Mouse (Mus musculus) lung, postnatal 25 days (tissue): ENCODE data around the gene Klhl29.
A peak's percentile ranks its signal among the peaks of the same experiment; 100 is the strongest.

Experiments used
- DNase-seq: peaks from one replicate; pipeline ENCODE4 v3.0.0; 2022; ENCODE audit warnings: low spot score

Klhl29 gene

DNA sequence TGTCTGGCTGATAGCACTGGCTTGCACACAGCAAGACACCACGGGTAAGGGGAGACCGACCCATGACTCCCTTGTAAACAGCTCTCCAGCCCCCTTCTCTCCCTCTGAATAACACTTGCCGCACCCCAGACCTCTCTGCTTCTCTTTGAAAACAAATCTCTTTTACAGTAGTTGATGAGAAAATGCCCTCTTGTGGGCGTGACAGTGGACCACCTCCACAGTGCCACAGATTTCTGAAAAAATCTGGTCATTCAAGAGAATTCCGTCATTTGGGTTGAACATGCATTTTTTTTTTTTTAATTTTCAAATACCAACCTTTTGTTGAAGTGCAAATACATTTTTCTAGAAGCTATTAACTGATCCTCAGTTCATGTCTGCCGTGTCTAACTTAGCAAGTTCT, 17.0 kb downstream of the Klhl29 start:
- no peak for DNase-seq

DNA sequence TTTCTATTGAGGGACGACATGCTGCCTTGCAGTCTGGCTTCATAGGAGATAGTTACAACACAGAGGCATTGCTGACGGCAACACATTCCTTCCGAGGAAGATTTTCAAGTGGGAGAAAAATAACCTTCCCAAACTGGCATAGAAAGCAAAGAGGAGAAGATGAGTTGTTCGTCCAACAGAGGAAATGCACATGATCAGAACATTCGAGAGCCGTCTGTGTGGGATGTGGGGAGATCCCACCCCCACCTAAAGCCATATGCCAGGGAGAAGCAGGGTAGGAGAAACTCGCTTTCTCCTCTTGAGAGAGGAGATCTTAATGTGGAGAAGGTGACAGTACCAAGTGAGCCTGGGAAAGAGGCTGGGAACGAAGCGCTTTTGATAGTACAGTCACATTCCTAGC, 22.1 kb downstream of the Klhl29 start:
- DNase-seq: no peak

DNA sequence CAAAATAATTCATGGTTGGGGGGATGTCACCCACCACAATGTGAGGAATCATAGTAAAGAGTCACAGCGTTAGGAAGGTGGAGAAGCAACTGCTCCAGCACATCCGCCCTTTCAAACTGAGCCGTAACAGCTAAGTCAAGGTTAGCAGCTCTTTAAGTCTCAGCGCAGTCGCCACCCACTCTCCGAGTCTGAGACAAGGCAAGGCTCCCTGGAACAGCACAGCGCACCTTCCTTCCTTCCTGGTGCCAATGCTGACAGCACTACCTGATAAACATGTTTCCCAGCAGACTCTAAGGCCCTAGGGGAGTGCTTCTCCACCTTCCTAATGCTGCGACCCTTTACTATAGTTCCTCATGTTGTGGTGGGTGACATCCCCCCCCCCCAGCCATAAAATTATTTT, 22.7 kb downstream of the Klhl29 start:
- DNase-seq: no peak

DNA sequence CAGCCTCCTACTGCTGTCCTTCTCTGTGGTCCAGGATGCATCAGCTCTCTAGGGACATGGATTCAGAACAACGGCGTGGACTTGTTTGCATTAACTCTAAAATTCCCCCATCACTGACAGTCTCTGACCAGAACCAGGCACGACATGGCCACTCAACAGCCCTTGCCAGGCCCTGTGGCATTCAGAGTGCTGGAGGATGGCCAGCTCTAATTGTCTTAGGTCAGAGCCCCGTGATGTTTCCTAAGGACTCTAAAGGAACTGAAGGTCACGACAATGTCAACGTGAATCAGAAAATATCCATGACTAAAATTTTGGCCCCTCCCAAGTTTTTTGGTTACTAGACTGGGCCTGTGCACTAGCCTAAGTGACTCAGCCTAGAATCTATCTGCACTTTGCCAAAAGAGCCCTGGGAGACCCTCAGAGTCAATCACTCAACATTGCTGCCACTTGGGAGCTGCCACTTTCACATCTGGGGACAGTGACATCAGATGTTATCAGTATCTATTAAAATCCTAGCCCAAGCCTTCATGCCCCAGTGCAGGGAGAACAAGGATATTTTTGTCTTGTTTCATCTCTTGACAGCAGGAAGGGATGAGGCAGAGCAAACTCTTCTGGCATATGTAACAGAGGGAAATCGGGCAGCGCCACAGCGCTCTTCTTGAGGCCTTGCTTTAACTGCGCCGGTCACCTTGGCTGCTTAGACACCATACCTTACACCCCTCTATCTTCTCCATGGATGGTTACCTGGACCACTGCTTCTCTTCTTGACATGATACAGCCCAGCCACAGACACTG, 24.8 kb downstream of the Klhl29 start:
- DNase-seq: no peak

DNA sequence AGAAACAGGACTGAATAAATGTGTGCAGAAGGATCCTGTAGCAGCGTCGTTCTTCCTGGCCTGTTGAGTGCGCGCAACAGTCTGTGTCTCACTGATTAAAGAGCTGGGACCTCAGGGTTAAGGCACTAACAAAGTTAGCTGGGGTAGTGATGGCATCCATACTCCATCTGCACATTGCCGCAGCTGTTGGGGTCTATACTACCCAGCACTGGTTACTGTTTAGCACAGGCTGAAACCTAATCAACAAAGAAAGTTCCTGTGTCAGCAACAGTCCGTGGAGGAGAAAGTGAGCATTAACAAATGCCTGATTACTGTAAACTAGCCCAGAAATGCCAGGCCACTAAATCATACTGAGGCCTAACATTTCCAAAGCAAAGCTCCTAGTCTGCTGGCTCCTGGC, 30.4 kb downstream of the Klhl29 start:
- no peak for DNase-seq

DNA sequence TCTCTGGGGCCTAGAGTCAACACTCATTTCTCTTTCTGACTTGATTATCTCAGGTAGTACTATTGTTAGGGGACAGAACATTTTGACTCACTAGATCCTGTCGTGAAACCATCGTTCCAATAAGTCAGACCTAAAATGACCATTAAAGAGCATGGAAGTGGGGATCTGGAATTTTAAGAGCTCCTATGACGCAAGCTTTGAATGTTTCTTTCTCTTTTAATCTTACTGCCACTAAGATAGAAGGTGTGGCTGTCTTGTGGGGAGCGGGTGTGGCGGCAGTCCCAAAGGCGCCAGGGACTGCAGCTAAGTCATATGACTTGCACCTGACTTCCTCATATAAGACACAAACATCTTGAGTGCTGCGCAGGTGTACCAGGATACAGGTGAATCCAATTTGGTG, 31.0 kb downstream of the Klhl29 start:
- DNase-seq: peak; percentile 24

DNA sequence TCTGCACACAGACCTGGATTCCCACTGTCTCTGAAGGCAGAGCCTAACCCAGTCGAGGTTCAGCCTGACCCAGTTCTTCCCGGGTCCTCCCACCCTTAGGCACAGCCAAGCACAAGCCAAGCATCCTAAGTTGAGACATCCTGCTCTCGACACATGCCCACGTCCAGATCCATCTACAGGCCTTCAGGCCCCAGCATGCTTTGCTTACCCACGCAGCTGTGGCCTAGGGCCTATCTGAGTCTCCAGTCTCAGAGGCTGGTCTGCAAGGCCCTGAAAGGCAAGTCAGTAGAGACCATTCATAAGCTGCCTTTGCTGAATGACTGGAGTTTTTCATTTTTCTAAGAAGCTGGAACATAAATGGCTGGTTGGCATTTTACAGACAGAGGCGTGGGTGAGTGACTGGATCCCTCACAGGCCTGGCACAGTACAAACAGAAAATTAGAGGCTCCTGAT, 35.3 kb downstream of the Klhl29 start:
- DNase-seq: no peak

DNA sequence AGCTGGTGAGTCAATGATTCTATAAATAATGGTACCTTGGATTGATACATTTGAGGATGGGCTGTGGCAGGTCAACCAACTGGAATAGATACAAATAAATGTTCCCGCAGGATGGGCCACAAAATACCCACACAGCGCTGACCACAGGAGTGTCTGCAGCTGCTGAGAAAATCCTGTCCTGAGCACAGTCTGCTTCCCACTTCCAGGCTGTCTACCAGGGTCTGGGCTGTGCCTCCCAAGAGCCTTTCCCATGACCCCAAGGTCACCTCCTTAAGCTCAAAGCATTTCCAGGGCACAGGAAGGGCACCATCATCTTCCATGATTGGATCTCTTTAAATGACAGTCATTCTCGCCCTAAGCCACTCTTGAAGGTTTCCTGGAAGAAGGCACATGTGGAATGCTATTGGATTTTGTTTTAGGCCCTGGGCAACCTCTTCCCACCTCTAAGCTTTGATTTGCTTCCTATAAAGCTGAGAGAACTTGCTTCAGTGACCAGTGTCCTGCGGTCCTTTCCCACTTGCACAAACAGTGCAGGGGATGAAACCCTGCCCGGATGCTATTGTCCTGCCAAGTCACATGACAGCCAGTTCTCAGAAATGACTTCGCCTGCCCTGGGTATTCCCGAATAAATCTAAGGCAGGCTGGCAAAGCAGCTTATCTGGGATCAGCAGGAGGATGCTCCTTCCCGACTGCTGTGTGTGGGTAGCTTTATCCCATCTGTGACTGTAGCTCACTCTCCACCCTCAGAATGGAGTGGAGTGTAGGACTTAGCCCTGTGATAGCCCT, 38.4 kb downstream of the Klhl29 start:
- DNase-seq: no peak

DNA sequence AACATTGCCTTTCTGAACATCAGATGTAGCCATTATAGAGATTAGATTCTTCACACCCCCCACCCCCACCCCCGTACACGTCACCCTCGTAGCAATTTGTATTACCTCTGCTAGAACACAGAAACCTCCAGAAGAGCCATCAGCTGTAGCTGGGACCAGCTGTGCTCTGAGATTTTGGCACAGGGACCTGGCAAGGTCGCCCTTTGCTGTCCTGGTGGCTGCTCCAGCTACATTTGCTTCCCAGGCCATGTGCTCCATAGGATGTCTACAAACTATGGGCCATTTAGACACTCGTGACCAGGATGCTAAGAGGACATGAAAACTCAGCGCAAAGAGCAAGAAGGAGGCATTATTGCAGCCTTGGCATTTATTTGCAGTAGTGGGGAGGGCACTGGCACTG, 39.2 kb downstream of the Klhl29 start:
- DNase-seq: no peak

DNA sequence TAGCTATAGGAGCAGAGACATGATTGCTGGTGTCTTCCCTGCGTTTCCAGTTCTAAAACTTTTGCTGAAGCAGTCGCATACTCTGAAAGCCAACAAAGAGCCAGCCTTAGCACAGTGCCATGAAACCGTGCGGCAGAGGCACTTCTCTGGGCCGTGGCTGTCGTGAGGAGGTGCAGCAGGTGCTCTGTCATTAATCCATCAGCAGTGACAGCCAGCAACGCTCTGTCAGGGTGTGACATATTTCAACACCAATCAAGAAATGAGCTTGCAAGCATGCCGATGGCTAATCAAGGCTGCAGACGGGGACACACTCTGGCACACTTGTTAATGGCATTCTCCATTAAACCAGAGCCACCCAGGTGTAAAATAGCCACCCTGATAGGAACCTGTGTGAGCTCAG, 40.5 kb downstream of the Klhl29 start:
- no peak for DNase-seq

DNA sequence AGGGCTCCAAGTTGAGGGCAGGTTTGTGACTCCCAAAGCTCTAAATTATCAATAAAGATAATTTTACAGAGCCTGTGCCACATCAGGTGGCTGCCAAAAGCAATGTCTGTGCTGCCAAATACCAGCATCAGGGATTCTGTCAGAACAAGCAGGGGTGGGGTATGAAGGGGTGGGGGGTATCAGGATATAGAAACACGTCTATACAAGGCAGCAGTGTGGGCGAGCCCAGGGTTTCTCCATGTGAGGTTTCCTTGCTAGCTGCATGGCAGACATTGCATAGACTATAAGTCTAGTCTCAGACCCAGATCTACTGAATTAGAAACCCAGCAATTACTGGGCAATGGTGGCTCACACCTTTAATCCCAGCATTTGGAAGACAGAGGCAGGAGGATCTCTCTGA, 41.3 kb downstream of the Klhl29 start:
- no peak for DNase-seq

DNA sequence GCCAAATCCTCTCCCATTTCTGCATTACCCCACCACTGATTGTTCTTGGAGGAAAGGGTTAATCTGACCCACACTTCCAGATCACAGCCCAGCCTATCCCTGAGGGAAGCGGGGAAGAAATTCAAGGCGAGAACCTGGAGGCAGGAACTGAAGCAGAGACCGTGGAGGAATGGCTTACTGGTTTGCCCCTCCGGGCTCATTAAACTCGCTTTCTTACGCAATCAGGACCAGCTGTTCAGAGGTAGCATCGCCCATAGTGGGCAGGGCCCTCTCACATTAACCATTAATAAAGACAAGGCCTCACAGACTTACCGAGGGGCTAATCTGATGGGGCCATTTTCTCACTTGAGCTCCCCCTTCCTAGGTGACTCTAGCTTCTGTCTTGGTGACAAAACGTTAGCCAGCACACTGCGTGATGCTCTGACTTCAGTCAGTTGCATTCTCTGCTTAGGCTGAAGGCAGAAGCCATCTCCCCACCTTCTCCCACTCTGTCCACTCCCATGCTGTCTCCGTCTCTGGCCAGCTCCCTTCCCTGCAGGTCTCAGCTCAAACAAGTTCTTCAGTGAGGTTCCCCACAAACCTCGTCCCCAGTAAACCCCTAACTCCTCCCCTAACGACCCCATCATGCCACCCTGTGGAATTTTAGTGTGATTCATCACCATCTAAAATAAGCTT, 43.5 kb downstream of the Klhl29 start:
- DNase-seq: no peak

DNA sequence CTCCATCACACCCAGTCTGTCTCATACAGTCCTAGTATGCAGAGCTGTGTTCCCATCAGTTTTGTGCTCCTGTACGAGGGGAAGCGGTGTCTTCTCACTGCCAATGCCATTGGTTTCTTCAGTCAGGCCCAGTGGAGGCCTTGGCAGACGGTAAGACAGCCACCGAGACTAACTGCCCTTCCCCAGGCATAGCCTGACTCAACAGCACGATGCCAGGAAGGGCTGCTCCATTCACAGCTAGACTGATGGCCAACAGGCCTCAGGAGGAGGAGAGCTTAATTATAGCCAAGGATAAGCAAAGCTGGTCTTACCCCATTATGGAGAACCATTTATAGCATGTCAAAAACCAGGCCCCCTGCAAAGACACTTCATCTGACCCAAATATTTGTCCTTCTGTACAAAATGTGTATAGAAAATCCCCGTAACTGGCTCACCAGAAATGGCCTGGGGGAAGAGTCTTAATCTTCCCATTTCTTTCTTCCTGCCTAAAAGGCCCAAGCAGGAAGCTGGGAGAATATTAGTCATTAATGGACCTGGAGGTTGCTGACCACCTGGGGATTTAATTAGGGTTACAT, 44.9 kb downstream of the Klhl29 start:
- no peak for DNase-seq

DNA sequence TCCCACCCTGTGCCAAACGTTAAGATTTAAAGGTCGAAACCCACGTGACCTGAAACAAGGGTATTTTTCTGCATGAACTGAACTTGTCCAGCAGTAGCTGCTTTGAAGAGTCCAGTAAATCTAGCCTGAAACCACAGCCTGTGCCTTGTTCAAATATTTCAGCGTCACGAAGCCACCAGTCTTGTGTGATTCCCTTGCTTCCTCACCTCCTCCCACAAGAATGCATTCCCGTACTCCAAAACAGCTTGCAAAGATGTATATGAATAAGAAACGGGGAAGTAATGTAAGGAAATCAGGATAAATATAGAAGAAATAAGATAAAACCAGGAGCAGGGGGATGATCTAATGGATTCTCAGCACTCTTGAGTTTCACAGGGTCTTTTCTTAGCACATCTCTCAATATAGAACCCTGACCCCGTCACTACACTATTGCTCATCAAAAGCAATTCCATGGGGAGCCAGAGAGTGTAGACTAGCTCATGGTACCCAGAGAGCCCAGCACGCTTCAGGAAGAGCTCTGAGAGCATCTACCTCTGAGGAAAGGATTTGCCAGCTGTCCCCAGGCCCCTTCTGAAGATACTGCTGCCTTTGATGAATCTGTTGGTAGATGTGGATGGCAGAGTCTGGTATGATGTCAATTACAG, 52.9 kb downstream of the Klhl29 start:
- no peak for DNase-seq

DNA sequence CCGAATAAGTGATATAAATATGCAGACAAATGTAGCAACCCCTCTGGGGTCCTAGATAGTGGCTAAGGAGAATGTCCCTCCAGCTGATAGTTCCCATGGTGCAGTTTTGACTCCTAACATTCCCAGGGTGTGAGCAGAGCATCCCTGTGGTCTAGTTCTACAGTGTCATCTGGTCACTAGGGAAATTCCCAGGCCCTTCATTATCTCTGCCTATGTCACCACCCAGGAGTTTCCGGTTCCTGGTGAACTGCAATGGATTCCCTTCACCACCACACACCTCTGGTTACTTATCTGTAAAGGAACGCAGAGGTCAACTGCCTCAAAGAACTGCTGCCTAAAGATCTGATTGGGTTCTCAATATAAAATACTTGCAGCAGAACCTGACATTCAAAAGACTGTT, 54.5 kb downstream of the Klhl29 start:
- DNase-seq: no peak

DNA sequence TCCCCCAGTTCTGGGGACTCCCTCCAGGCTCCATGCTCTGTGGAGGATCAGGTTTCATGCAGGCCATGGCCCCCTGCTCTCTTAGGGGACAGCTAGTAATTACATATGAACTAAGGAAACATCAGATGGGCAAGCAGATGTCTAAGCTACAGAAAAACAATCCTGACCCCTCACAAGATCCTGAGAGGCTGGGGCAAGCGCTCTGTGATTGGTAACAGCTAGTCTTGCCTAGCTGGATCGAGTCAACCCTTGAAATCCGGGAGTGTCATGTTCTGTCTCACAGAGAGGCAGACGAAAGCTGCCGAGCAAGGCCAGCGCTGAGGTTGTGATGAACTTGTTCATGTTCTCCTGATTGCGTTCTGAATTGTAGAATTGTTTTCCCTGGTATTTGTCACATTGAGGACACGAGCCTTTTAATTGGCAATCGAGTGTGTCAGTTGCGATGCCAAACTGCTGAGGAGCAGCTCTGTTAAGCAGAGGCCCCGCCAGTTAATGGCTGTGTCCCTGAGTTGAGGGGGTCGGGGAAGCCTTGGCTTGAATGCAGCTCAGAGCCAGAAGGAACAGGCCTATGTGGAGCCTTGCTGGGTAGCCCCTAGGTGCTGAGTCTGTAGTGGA, 56.0 kb downstream of the Klhl29 start:
- no peak for DNase-seq

DNA sequence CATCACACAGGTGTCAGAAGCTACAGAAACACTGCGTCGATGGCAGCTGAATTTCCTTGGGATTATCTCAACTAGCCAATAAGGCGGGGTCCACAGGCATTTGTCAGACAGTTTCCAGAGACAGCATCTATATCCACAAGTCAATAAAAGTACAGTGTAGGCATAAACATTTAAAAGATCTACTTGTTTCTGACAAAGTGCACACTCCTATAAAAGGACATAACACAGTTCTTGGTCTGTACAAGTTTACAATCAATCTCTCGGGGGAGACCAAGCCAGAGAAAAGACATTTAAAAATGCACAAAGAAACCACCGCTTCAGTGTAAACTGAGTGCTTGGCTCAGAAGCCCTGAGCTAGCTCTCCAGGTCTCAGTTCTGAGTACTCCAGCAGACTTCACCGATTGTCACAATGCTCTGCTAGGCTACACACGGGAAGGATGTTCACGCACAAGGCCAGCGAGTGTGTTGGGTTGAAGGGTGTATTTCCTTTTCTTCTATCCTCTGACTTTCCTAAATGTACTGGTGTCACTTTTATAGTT, 59.4 kb downstream of the Klhl29 start:
- no peak for DNase-seq

DNA sequence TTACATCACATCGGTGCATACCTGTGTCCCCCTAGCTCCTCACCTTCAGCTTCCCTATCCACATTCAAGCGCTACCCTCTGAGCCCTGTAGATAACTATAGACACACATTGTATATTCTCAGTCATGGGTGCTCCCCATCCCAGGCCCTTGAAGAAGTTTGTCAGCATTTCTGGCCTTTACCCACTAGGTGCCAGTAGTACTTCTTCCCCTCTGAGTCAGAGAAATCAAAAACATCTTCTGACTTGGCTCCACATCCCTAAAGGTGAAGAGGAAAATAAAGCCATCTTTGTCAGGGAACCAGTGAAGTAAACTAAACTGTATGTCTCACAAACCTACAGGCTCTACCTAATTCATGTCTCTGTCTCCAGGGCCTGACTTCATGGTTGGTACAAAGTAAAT, 67.6 kb downstream of the Klhl29 start:
- DNase-seq: no peak

DNA sequence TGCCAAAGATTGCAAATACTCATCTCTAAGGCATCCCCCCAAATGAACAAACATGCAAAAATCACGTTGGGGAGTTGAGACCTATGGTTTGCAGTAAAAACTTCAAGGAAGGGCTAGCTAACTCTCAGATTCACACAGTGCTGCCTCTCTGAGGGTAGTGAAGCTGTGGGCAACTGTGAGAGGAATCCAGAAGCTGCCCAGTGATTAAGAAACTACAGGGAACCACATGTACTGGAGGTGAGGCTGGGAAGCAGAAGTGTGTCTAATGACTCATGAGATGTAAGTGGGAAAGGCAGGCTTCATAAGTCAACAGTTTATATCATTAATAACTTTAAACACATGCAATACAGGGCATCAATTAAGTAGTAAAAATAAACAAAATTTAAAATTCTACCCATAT, 70.0 kb downstream of the Klhl29 start:
- DNase-seq: peak; percentile 31

DNA sequence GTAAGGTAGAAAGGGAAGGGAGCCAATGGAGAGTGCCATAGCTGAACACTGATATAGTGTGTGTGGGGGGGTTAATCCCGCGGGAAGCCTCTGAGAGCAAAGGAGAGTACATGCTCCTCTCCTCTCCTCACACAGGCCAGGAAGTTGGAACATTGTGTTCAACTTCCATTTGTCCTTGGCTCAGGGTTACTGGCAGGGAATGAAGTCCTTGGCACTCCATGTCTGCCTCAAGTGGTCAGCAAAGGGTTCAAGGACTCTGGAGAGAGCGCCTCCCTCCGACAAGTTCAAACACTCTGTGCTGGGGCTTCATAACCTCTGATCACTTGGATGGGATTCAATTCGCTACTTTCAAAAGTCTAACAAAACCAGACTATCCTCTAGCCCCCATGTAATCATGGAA, 71.6 kb downstream of the Klhl29 start:
- DNase-seq: peak; percentile 81

DNA sequence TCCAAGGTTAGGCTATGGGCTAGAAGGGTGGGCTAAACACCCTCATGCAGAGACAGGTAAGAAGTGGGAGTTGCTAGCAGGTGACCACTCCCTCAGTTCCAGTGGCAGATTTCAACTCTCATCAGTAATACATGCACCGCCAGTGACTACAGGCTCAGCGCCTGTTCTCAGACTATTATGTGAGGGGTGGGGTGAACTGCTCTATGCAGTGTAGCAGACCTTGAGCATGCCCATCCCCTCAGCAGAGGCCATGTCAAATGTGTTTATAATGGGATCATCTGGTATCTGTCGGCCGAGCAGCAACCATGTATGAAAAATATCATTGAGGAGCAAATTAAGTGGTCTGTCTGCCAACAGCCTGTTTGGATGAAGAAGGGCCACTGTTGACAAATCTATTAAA, 72.4 kb downstream of the Klhl29 start:
- no peak for DNase-seq
